Mouse (Mus musculus) intestine, embryonic 14.5 days (tissue): ENCODE measurements around the gene Pcbp2. TPM values are rescaled to one million over a fixed set of nuclear protein-coding genes. Genes with fewer than 3 reads are reported as not detected.

Experiments used
- ATAC-seq: fragments of 200-750 bp; cut with Nextera tagmentation; replicated peaks from 2 replicates; pipeline ENCODE4 v1.8.0; 2017; ENCODE audit warnings: low read depth, moderate number of reproducible peaks, moderate TSS enrichment, moderate library complexity; ENCODE audit not compliant: low FRiP score, low TSS enrichment
- DNase-seq: peaks from one replicate; pipeline ENCODE4 v3.0.0-alpha.2; 2018; ENCODE audit warnings: low spot score
- H3K27ac ChIP-seq: fragments of 300-500 bp; sonication (generic); 2 replicates; pipeline ENCODE4 v1.5.1; 2014; ENCODE audit warnings: low read depth, mild to moderate bottlenecking, control low read depth
- H3K27me3 ChIP-seq: fragments of 300-500 bp; sonication (generic); replicated peaks from 2 replicates; pipeline ENCODE4 v1.6.1; 2014; ENCODE audit warnings: low read length, control low read depth; ENCODE audit not compliant: control insufficient read depth, insufficient read depth
- H3K36me3 ChIP-seq: fragments of 300-500 bp; sonication (generic); 2 replicates; pipeline ENCODE4 v1.6.1; 2014; ENCODE audit warnings: low read length, control low read depth; ENCODE audit not compliant: control insufficient read depth, insufficient read depth
- H3K4me1 ChIP-seq: fragments of 300-500 bp; sonication (generic); replicated peaks from 2 replicates; pipeline ENCODE4 v1.6.1; 2014; ENCODE audit warnings: low read length, control low read depth, mixed read lengths; ENCODE audit not compliant: control insufficient read depth, insufficient read depth
- H3K4me2 ChIP-seq: fragments of 300-500 bp; sonication (generic); 2 replicates; pipeline ENCODE4 v1.6.1; 2014; ENCODE audit warnings: low read length
- H3K4me3 ChIP-seq: fragments of 300-500 bp; sonication (generic); 2 replicates; pipeline ENCODE4 v1.5.1; 2014; ENCODE audit warnings: low read depth, low read length, control low read depth, mixed read lengths
- H3K9ac ChIP-seq: fragments of 300-500 bp; sonication (generic); 2 replicates; pipeline ENCODE4 v1.6.1; 2014; ENCODE audit warnings: mild to moderate bottlenecking, low read length
- H3K9me3 ChIP-seq: fragments of 300-500 bp; sonication (generic); 2 replicates; pipeline ENCODE4 v1.6.1; 2016; ENCODE audit warnings: low read length, control low read depth; ENCODE audit not compliant: control insufficient read depth
- WGBS: fragments of 180-500 bp; shearing (Covaris S2); extraction: QIAGEN DNeasy Blood & Tissue Kit; methylation state at CpG from one replicate; pipeline ENCODE4 v1.1.7; 2014; 5-methylcytosine and 5-hydroxymethylcytosine counted together
- polyA plus RNA-seq: library from polyadenylated mRNA; unstranded; fragments of >200 nt; fragmentation: Nextera tagmentation; extraction: Ambion mirVana; gene quantifications from 2 replicates; pipeline ENCODE4 v1.2.1, GENCODE M21; 2014

The Pcbp2 gene
- 275 and 289 TPM in 2 replicates for polyA plus RNA-seq

DNA sequence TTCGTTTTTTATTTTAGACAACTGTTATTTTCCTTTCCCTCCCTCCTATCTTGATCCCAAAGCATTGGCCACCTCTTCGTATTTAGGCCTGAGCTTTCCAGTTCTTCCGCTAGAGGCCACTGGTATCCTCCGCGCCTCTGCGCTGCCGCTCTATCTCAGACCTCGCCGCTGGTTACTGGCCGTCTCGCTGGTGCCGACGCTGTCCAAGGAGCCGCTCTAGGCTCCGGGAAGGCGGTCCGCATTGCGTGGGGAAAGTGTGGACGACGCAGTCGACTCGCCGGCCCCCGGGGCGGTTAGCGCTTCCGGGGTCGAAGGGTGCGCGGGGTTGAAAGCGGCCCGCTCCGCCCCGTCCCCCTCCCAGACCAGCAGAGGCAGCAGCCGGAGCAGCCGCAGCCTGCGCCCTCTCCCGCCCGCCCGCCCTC lies at the start of gene Pcbp2:
Pcbp2 (plus strand) TSS at position 357 of the 422 bp plus-strand sequence.
- WGBS: under 1% methylated on average over 36 of the region's 40 CpGs
- DNase-seq (peak; percentile 93), ATAC-seq (peak; percentile 99)
- Histone ChIP-seq H3K27me3 (no peaks in the 10 kb centered on the region), H3K36me3 (peaks cover 22% of the 10 kb centered on the region), H3K9ac (peak within 1 kb of the TSS; percentile 97), H3K4me2 (peak within 1 kb of the TSS; percentile 85), H3K9me3 (no peaks in the 10 kb centered on the region), H3K4me3 (peak within 1 kb of the TSS; percentile 87), H3K27ac (peak within 1 kb of the TSS; percentile 98), H3K4me1 (peaks cover 11% of the 10 kb centered on the region; the same call in 1 of the 2 replicates)

DNA sequence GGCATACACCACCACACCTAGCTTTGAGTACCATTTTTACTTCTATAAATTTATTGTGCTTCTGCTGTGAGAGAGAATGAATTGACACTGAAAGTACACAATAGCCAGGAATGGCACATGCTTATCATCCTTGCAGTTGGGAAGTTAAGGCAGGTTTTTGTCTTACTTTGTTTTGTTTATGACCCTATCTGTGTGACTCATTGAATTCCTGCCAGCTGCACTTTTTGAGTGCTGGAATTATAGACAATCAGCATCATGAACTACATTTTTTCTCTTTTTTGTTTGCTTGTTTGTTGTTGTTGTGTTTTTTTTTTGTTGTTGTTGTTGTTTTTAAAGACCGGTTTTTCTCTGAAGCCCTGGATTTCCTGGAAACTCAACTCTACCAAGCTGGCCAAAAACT lies 49.4 kb upstream of the Pcbp2 start:
- H3K27ac ChIP-seq: no peak overlapping the region
- no peak for DNase-seq
- WGBS: 59% methylated on average over 1 of the region's 1 CpGs

DNA sequence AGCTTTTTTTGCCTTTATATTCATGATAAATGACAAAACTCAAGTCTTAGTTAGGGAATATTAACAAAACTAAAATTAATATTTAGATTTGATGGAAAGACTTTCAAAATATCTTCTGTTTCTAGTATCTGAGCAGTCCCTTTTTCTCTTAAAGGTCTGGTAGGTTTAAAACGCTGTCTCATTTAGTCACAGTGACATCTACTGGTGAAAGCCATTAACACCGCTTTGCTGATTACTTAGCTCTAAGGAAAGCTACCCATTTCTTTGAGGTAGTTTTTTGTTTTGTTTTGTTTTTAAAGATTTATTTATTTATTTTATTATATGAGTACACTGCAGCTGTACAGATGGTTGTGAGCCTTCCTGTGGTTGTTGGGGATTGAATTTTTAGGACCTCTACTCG lies 48.9 kb upstream of the Pcbp2 start:
- H3K9ac ChIP-seq: no peak overlapping the region
- ATAC-seq (no peak), DNase-seq (no peak)
- H3K4me1 ChIP-seq: no peaks in the 10 kb centered on the region
- no peak overlapping the region for H3K4me3 ChIP-seq
- no peak overlapping the region for H3K4me2 ChIP-seq
- peaks cover 47% of the 10 kb centered on the region for H3K36me3 ChIP-seq
- 54% methylated on average over 3 of the region's 3 CpGs for WGBS
- H3K27ac ChIP-seq: no peak overlapping the region
- no peaks in the 10 kb centered on the region for H3K9me3 ChIP-seq
- H3K27me3 ChIP-seq: no peaks in the 10 kb centered on the region

More for the DNA sequence above, 49.4 kb upstream of the Pcbp2 start:
- Histone ChIP-seq H3K27me3 (no peaks in the 10 kb centered on the region), H3K9ac (no peak overlapping the region), H3K4me2 (no peak overlapping the region), H3K4me3 (no peak overlapping the region), H3K36me3 (peaks cover 44% of the 10 kb centered on the region), H3K4me1 (no peaks in the 10 kb centered on the region), H3K9me3 (no peaks in the 10 kb centered on the region)
- ATAC-seq: no peak

DNA sequence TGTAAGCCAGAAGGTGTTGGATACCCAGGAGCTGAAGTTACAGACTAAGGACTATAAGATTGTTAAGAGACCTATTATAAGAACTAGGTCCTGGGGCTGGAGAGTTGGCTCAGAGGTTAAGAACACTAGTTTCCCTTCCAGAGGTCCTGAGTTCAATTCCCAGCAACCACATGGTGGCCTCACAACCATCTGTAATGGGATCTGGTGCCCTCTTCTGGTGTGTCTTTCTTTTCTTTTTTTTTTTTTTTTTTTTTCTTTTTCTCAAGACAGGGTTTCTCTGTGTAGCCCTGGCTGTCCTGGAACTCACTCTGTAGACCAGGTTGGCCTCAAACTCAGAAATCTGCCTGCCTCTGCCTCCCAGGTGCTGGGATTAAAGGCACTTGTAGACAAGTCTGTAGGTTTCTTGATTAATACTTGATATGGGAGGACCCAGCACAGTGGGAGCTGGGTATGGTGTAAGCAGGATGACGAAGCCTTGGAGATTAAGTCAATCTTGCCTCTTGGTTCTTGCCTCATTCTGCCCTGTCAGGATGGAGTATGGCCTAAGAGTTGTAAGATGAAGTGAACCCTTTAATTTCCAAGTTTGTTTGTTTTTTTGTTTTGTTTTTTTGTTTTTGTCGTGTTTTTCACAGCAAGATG lies 46.6 kb upstream of the Pcbp2 start:
- no peak for ATAC-seq
- peaks cover 53% of the 10 kb centered on the region for H3K36me3 ChIP-seq
- no peak overlapping the region for H3K9ac ChIP-seq

DNA sequence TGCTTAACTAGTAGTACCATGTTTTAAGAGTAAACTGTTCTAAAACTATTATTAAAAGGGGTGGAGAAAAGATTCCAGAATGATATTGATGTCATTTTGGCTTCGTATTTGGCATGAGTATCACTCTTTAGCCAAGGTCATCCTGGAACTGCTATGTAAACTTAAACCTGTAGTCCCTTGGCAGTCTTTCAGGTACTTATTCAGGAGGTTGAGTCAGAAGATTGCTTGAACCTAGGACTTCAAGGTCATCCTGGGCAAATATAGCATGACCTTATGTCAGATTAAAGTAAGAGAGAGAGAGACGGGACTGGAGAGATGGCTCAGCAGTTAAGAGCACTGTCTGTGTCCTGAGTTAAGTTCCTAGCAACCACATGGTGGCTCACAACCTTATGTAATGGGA lies 45.7 kb upstream of the Pcbp2 start:
- no peak overlapping the region for H3K4me2 ChIP-seq
- no peaks in the 10 kb centered on the region for H3K4me1 ChIP-seq
- H3K27ac ChIP-seq: no peak overlapping the region
- H3K27me3 ChIP-seq: no peaks in the 10 kb centered on the region
- no peak for DNase-seq
- no peak overlapping the region for H3K9ac ChIP-seq
- no peak overlapping the region for H3K4me3 ChIP-seq
- ATAC-seq: no peak
- no peaks in the 10 kb centered on the region for H3K9me3 ChIP-seq
- 82% methylated on average over 2 of the region's 2 CpGs for WGBS
- H3K36me3 ChIP-seq: peaks cover 55% of the 10 kb centered on the region

More for the DNA sequence above, 46.6 kb upstream of the Pcbp2 start:
- Histone ChIP-seq H3K27ac (no peak overlapping the region), H3K27me3 (no peaks in the 10 kb centered on the region), H3K9me3 (no peaks in the 10 kb centered on the region), H3K4me3 (no peak overlapping the region), H3K4me1 (no peaks in the 10 kb centered on the region), H3K4me2 (no peak overlapping the region)
- WGBS: 94% methylated on average over 2 of the region's 2 CpGs
- no peak for DNase-seq

DNA sequence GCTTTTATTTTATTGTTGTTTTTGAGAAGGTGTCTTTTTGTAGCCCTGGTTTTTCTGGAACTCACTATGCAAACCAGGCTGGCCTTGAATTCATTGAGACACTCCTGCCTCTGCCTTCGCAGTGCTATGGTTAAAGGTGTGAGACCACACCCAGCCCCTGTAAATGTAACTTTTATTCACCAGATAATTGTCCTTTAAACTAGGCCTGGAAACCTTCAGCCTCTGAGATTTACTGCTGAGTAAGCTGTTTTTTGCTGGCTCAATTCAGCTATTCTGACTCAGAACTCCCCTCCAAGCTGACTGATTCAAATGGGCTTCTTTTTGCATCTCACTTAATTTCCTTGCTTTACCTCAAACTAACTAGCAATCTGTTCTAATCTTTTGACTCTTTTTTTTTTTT lies 43.4 kb upstream of the Pcbp2 start:
- no peaks in the 10 kb centered on the region for H3K27me3 ChIP-seq
- H3K9me3 ChIP-seq: no peaks in the 10 kb centered on the region
- 95% methylated on average over 1 of the region's 1 CpGs for WGBS
- no peak overlapping the region for H3K9ac ChIP-seq
- ATAC-seq (no peak), DNase-seq (no peak)
- no peak overlapping the region for H3K27ac ChIP-seq
- H3K4me1 ChIP-seq: no peaks in the 10 kb centered on the region
- peaks cover 77% of the 10 kb centered on the region for H3K36me3 ChIP-seq
- H3K4me2 ChIP-seq: no peak overlapping the region
- H3K4me3 ChIP-seq: no peak overlapping the region

- DNase-seq (no peak), ATAC-seq (no peak)
- Histone ChIP-seq H3K36me3 (peaks cover 82% of the 10 kb centered on the region), H3K4me3 (no peak overlapping the region), H3K27me3 (no peaks in the 10 kb centered on the region), H3K9me3 (no peaks in the 10 kb centered on the region), H3K4me2 (no peak overlapping the region), H3K27ac (no peak overlapping the region), H3K9ac (no peak overlapping the region), H3K4me1 (no peaks in the 10 kb centered on the region)
- WGBS: 93% methylated on average over 1 of the region's 1 CpGs
These were observed 38.3 kb upstream of the Pcbp2 start for GRCm38 (mm10) chr15:102432046-102432445.

DNA sequence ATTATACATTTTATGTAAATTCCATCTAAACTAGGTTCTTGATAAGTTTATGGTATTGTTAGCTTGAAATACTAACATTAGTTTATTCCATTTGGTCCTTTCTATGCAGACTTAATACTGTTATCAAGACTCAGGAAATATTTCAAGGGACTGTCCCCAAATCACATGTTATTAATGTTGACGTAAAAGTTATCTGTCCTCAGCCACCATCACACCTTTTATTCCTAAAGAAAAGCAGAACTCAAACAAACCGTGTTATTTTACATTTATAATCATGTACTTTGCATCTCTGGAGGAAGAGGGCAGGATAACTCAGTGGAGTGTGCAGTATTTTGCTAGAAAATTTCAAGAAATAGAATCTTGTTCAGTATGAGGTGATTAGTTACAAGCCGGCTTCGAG lies 37.2 kb upstream of the Pcbp2 start:
- no peak overlapping the region for H3K4me2 ChIP-seq
- no peak for ATAC-seq
- no peaks in the 10 kb centered on the region for H3K4me1 ChIP-seq
- H3K9me3 ChIP-seq: no peaks in the 10 kb centered on the region
- no peaks in the 10 kb centered on the region for H3K27me3 ChIP-seq
- H3K36me3 ChIP-seq: peaks cover 77% of the 10 kb centered on the region
- no peak for DNase-seq
- H3K4me3 ChIP-seq: no peak overlapping the region
- WGBS: 91% methylated on average over 4 of the region's 4 CpGs
- no peak overlapping the region for H3K27ac ChIP-seq
- no peak overlapping the region for H3K9ac ChIP-seq

GRCm38 (mm10) chr15:102442490-102442889 lies 27.8 kb upstream of the Pcbp2 start:
- no peak overlapping the region for H3K4me3 ChIP-seq
- no peak overlapping the region for H3K27ac ChIP-seq
- ATAC-seq: 0 out of 2 replicates have a peak, but pooled peaks have one; percentile 18
- 0 out of 2 replicates have a peak, but pooled peaks cover 4% of the 10 kb centered on the region for H3K36me3 ChIP-seq
- peak; percentile 98 for DNase-seq
- no peak overlapping the region for H3K9ac ChIP-seq
- H3K9me3 ChIP-seq: no peaks in the 10 kb centered on the region
- no peak overlapping the region for H3K4me2 ChIP-seq
- 46% methylated on average over 2 of the region's 2 CpGs for WGBS
- H3K4me1 ChIP-seq: no peaks in the 10 kb centered on the region
- H3K27me3 ChIP-seq: no peaks in the 10 kb centered on the region
